Mouse (Mus musculus): ENCODE results near the gene Akain1. TPM values are rescaled to one million over a fixed set of nuclear protein-coding genes. Genes with fewer than 3 reads are reported as not detected.
A peak's percentile ranks its signal among the peaks of the same experiment; 100 is the strongest.

The Akain1 gene
- not detected in 2 replicates for polyA plus RNA-seq (2015; fragmentation: Nextera tagmentation; extraction: Ambion mirVana)

GRCm38 (mm10) chr17:69438990-69439491 lies at the start of gene Akain1:
Gene Akain1, plus strand, starts transcription at chr17:69439326.
- no peak within 1 kb of the TSS for H3K9ac ChIP-seq (replicated peaks)
- ATAC-seq = peak; percentile 87
- WGBS (ENCODE audit: insufficient replicate concordance) = under 1% methylated on average over 38 of the region's 44 CpGs
- TF ChIP-seq CTCF (IDR thresholded peaks at IDR 0.05; ENCODE audit: low read depth) = no peak
- TF ChIP-seq EP300 (IDR thresholded peaks at IDR 0.05; ENCODE audit: low read depth) = no peak
- H3K27ac ChIP-seq (ENCODE audit: low read depth) = no peak within 1 kb of the TSS
- peaks cover 34% of the 10 kb centered on the region for H3K27me3 ChIP-seq (ENCODE audit: insufficient read depth, low read length)
- H3K4me2 ChIP-seq (ENCODE audit: low read depth, low read length) = peak within 1 kb of the TSS; percentile 69
- peak; percentile 78 for DNase-seq
- peaks cover 10% of the 10 kb centered on the region for H3K4me1 ChIP-seq (ENCODE audit: insufficient read depth)
- H3K36me3 ChIP-seq (replicated peaks; ENCODE audit: insufficient read depth, low read length) = no peaks in the 10 kb centered on the region
- no peaks in the 10 kb centered on the region for H3K9me3 ChIP-seq (ENCODE audit: low read length)
- peak within 1 kb of the TSS; percentile 42 for H3K4me3 ChIP-seq (ENCODE audit: low read depth, low read length)

GRCm38 (mm10) chr17:69396147-69397033 lies 42.7 kb upstream of the Akain1 start:
- Histone ChIP-seq H3K4me2 (ENCODE audit: low read depth, low read length) (peak overlapping the region; percentile 67), H3K4me1 (ENCODE audit: insufficient read depth) (peaks cover 18% of the 10 kb centered on the region), H3K27ac (ENCODE audit: low read depth) (peak overlapping the region; percentile 85), H3K9ac (replicated peaks) (peak overlapping the region; percentile 36), H3K27me3 (ENCODE audit: insufficient read depth, low read length) (no peaks in the 10 kb centered on the region), H3K9me3 (ENCODE audit: low read length) (no peaks in the 10 kb centered on the region), H3K4me3 (ENCODE audit: low read depth, low read length) (peak overlapping the region; percentile 37), H3K36me3 (replicated peaks; ENCODE audit: insufficient read depth, low read length) (no peaks in the 10 kb centered on the region)
- WGBS (ENCODE audit: insufficient replicate concordance) = 9% methylated on average over 16 of the region's 16 CpGs
- peak; percentile 55; the same call in 1 of the 2 replicates for TF ChIP-seq EP300 (IDR thresholded peaks at IDR 0.05; ENCODE audit: low read depth)
- TF ChIP-seq CTCF (IDR thresholded peaks at IDR 0.05; ENCODE audit: low read depth) = peak; percentile 71
- DNase-seq (peak; percentile 49), ATAC-seq (peak; percentile 71)

- no peak for TF ChIP-seq EP300 (IDR thresholded peaks at IDR 0.05; ENCODE audit: low read depth)
- no peak for TF ChIP-seq CTCF (IDR thresholded peaks at IDR 0.05; ENCODE audit: low read depth)
- 36% methylated on average over 5 of the region's 5 CpGs for WGBS (ENCODE audit: insufficient replicate concordance)
- H3K4me2 ChIP-seq (ENCODE audit: low read depth, low read length) = peak overlapping the region; percentile 67
- no peaks in the 10 kb centered on the region for H3K36me3 ChIP-seq (replicated peaks; ENCODE audit: insufficient read depth, low read length)
- no peaks in the 10 kb centered on the region for H3K9me3 ChIP-seq (ENCODE audit: low read length)
- peaks cover 18% of the 10 kb centered on the region for H3K4me1 ChIP-seq (ENCODE audit: insufficient read depth)
- 0 out of 2 replicates have a peak overlapping the region, but pooled peaks have one; percentile 37 for H3K4me3 ChIP-seq (ENCODE audit: low read depth, low read length)
- ATAC-seq (peak; percentile 22; the same call in 1 of the 2 replicates), DNase-seq (no peak)
- H3K27ac ChIP-seq (ENCODE audit: low read depth) = peak overlapping the region; percentile 23; the same call in 1 of the 2 replicates
- no peaks in the 10 kb centered on the region for H3K27me3 ChIP-seq (ENCODE audit: insufficient read depth, low read length)
- 0 out of 2 replicates have a peak overlapping the region, but pooled peaks have one; percentile 26 for H3K9ac ChIP-seq (replicated peaks)
Observed at GRCm38 (mm10) chr17:69397163-69397562, 42.0 kb upstream of the Akain1 start.

GRCm38 (mm10) chr17:69398092-69398491 lies 41.0 kb upstream of the Akain1 start:
- TF ChIP-seq CTCF (IDR thresholded peaks at IDR 0.05; ENCODE audit: low read depth) (no peak), EP300 (IDR thresholded peaks at IDR 0.05; ENCODE audit: low read depth) (no peak)
- Histone ChIP-seq H3K9ac (replicated peaks) (no peak overlapping the region), H3K4me2 (ENCODE audit: low read depth, low read length) (no peak overlapping the region), H3K9me3 (ENCODE audit: low read length) (no peaks in the 10 kb centered on the region), H3K4me1 (ENCODE audit: insufficient read depth) (peaks cover 15% of the 10 kb centered on the region), H3K27me3 (ENCODE audit: insufficient read depth, low read length) (no peaks in the 10 kb centered on the region), H3K4me3 (ENCODE audit: low read depth, low read length) (no peak overlapping the region), H3K36me3 (replicated peaks; ENCODE audit: insufficient read depth, low read length) (no peaks in the 10 kb centered on the region), H3K27ac (ENCODE audit: low read depth) (no peak overlapping the region)
- ATAC-seq (no peak), DNase-seq (no peak)

GRCm38 (mm10) chr17:69401146-69401545 lies 38.0 kb upstream of the Akain1 start:
- Histone ChIP-seq H3K4me2 (ENCODE audit: low read depth, low read length) (no peak overlapping the region), H3K9me3 (ENCODE audit: low read length) (no peaks in the 10 kb centered on the region), H3K36me3 (replicated peaks; ENCODE audit: insufficient read depth, low read length) (no peaks in the 10 kb centered on the region), H3K27me3 (ENCODE audit: insufficient read depth, low read length) (no peaks in the 10 kb centered on the region), H3K4me3 (ENCODE audit: low read depth, low read length) (no peak overlapping the region), H3K9ac (replicated peaks) (no peak overlapping the region), H3K27ac (ENCODE audit: low read depth) (no peak overlapping the region), H3K4me1 (ENCODE audit: insufficient read depth) (peaks cover 11% of the 10 kb centered on the region)
- 66% methylated on average over 2 of the region's 2 CpGs for WGBS (ENCODE audit: insufficient replicate concordance)
- no peak for ATAC-seq
- no peak for TF ChIP-seq EP300 (IDR thresholded peaks at IDR 0.05; ENCODE audit: low read depth)
- TF ChIP-seq CTCF (IDR thresholded peaks at IDR 0.05; ENCODE audit: low read depth) = peak; percentile 58
- no peak for DNase-seq

GRCm38 (mm10) chr17:69416163-69416562 lies 23.0 kb upstream of the Akain1 start:
- H3K36me3 ChIP-seq (replicated peaks; ENCODE audit: insufficient read depth, low read length) = no peaks in the 10 kb centered on the region
- TF ChIP-seq EP300 (IDR thresholded peaks at IDR 0.05; ENCODE audit: low read depth) (no peak), CTCF (IDR thresholded peaks at IDR 0.05; ENCODE audit: low read depth) (no peak)
- peak overlapping the region; percentile 88 for H3K4me3 ChIP-seq (ENCODE audit: low read depth, low read length)
- no peak for DNase-seq
- ATAC-seq = no peak
- peak overlapping the region; percentile 98 for H3K27ac ChIP-seq (ENCODE audit: low read depth)
- peak overlapping the region; percentile 87 for H3K9ac ChIP-seq (replicated peaks)
- peak overlapping the region; percentile 87 for H3K4me2 ChIP-seq (ENCODE audit: low read depth, low read length)
- H3K4me1 ChIP-seq (ENCODE audit: insufficient read depth) = peaks cover 12% of the 10 kb centered on the region
- H3K9me3 ChIP-seq (ENCODE audit: low read length) = no peaks in the 10 kb centered on the region
- H3K27me3 ChIP-seq (ENCODE audit: insufficient read depth, low read length) = no peaks in the 10 kb centered on the region
